Mouse (Mus musculus) CH12.LX (cell line): ENCODE data around the gene March9. TPM values are rescaled to one million over a fixed set of nuclear protein-coding genes. Genes with fewer than 3 reads are reported as not detected.

Experiments used
- DNase-seq: peaks from one replicate; pipeline ENCODE4 v3.0.0-alpha.2; 2013; ENCODE audit errors: extremely low read depth
- H3K27ac ChIP-seq: 2 replicates; pipeline ENCODE4 v1.5.1; 2012; ENCODE audit warnings: low read depth, mild to moderate bottlenecking, control low read depth, moderate library complexity; ENCODE audit not compliant: insufficient read depth
- H3K27me3 ChIP-seq: replicated peaks from 2 replicates; pipeline ENCODE3; 2012; ENCODE audit warnings: inconsistent platforms
- H3K36me3 ChIP-seq, 2 experiments: replicated peaks in 1 of 2; 2 replicates each; pipeline versions ENCODE3 to v1.6.1; 2012; ENCODE audit warnings: inconsistent platforms in 1 of 2, low read length in 1 of 2, mild to moderate bottlenecking in 1 of 2, mixed read lengths in 1 of 2, moderate library complexity in 1 of 2; ENCODE audit not compliant: control insufficient read depth in 1 of 2, insufficient read depth in 1 of 2
- H3K4me1 ChIP-seq, 2 experiments: 2 replicates each; pipeline ENCODE4 v1.6.1; 2012; ENCODE audit warnings: inconsistent platforms in 1 of 2, moderate library complexity in 1 of 2; ENCODE audit not compliant: insufficient read depth in 2 of 2, control insufficient read depth in 1 of 2
- H3K4me2 ChIP-seq: 2 replicates; pipeline ENCODE4 v1.6.1; 2012; ENCODE audit warnings: low read depth, mild to moderate bottlenecking, control low read depth; ENCODE audit not compliant: poor library complexity, insufficient read depth, severe bottlenecking
- H3K4me3 ChIP-seq, 3 experiments: fragments of 150-350 bp in 1 of 3; sonication (generic) in 1 of 3; replicated peaks in 1 of 3; 2 replicates each; pipeline versions ENCODE3 to v1.5.1; 2011 to 2012; ENCODE audit warnings: low read depth in 2 of 3, low read length in 2 of 3, mild to moderate bottlenecking in 2 of 3, moderate library complexity in 2 of 3, control low read depth in 1 of 3, improper control_type of control experiment in 1 of 3, inconsistent platforms in 1 of 3, mixed read lengths in 1 of 3; ENCODE audit not compliant: poor library complexity in 1 of 3
- H3K79me2 ChIP-seq: replicated peaks from 2 replicates; pipeline ENCODE4 v1.6.1; 2012; ENCODE audit warnings: mild to moderate bottlenecking, moderate library complexity; ENCODE audit not compliant: control insufficient read depth, poor library complexity, insufficient read depth, severe bottlenecking; ENCODE audit errors: extremely low read depth
- H3K9ac ChIP-seq: 2 replicates; pipeline ENCODE4 v1.6.1; 2012; ENCODE audit warnings: low read depth, mild to moderate bottlenecking, control low read depth, moderate library complexity; ENCODE audit not compliant: insufficient read depth
- H3K9me3 ChIP-seq: replicated peaks from 2 replicates; pipeline ENCODE3; 2012; ENCODE audit warnings: low read length, inconsistent platforms, mixed read lengths
- BHLHE40 ChIP-seq: IDR thresholded peaks from 2 replicates; pipeline ENCODE4 v1.6.1; 2011; ENCODE audit warnings: mild to moderate bottlenecking, low read depth, low read length, improper control_type of control experiment
- ELF1 ChIP-seq: IDR thresholded peaks from 2 replicates; pipeline ENCODE4 v1.6.1; 2014; ENCODE audit warnings: low read depth, mild to moderate bottlenecking, inconsistent platforms, low read length, improper control_type of control experiment
- HCFC1 ChIP-seq: IDR thresholded peaks from 2 replicates; pipeline ENCODE4 v1.6.1; 2012; ENCODE audit warnings: low read depth, mild to moderate bottlenecking, inconsistent platforms, low read length, improper control_type of control experiment
- IRF4 ChIP-seq: IDR thresholded peaks from 2 replicates; pipeline ENCODE4 v1.6.1; 2014; ENCODE audit warnings: low read depth, mild to moderate bottlenecking, inconsistent platforms, low read length, improper control_type of control experiment
- JUN ChIP-seq: IDR thresholded peaks from 2 replicates; pipeline ENCODE4 v1.6.1; 2011; ENCODE audit warnings: low read depth, mild to moderate bottlenecking, low read length, improper control_type of control experiment, moderate library complexity; ENCODE audit not compliant: insufficient read depth
- KAT2A ChIP-seq: IDR thresholded peaks from 2 replicates; pipeline ENCODE4 v1.6.1; 2012; ENCODE audit warnings: low read length, improper control_type of control experiment, inconsistent platforms; ENCODE audit not compliant: insufficient replicate concordance
- MAX ChIP-seq: IDR thresholded peaks from 2 replicates; pipeline ENCODE4 v1.6.1; 2011; ENCODE audit warnings: low read length, improper control_type of control experiment
- MXI1 ChIP-seq: IDR thresholded peaks from 2 replicates; pipeline ENCODE4 v1.6.1; 2011; ENCODE audit warnings: mild to moderate bottlenecking, low read depth, low read length, improper control_type of control experiment
- MYC ChIP-seq: IDR thresholded peaks from 2 replicates; pipeline ENCODE4 v1.6.1; 2011; ENCODE audit warnings: low read depth, mild to moderate bottlenecking, improper control_type of control experiment, low read length
- NRF1 ChIP-seq: IDR thresholded peaks from 2 replicates; pipeline ENCODE4 v1.6.1; 2014; ENCODE audit warnings: low read depth, mild to moderate bottlenecking, inconsistent platforms, low read length, improper control_type of control experiment, moderate library complexity
- PAX5 ChIP-seq: IDR thresholded peaks from 2 replicates; pipeline ENCODE4 v1.6.1; 2012; ENCODE audit warnings: low read length, inconsistent platforms, mixed read lengths
- POLR2A ChIP-seq: IDR thresholded peaks from 2 replicates; pipeline ENCODE4 v1.6.1; 2011; ENCODE audit warnings: low read depth, mild to moderate bottlenecking, improper control_type of control experiment, low read length
- POLR2AphosphoS2 ChIP-seq: IDR thresholded peaks from 2 replicates; pipeline ENCODE4 v1.6.1; 2011; ENCODE audit warnings: low read depth, low read length, improper control_type of control experiment
- SIN3A ChIP-seq: IDR thresholded peaks from 2 replicates; pipeline ENCODE4 v1.6.1; 2012; ENCODE audit warnings: low read length, improper control_type of control experiment, inconsistent platforms
- TBP ChIP-seq: conservative IDR thresholded peaks from 2 replicates; pipeline ENCODE4 v1.6.1; 2011; ENCODE audit warnings: low read depth, low read length, improper control_type of control experiment
- TCF12 ChIP-seq: IDR thresholded peaks from 2 replicates; pipeline ENCODE4 v1.6.1; 2014; ENCODE audit warnings: low read depth, mild to moderate bottlenecking, inconsistent platforms, low read length, improper control_type of control experiment
- UBTF ChIP-seq: IDR thresholded peaks from 2 replicates; pipeline ENCODE4 v1.6.1; 2012; ENCODE audit warnings: low read depth, mild to moderate bottlenecking, inconsistent platforms, low read length, improper control_type of control experiment, moderate library complexity
- USF1 ChIP-seq: IDR thresholded peaks from 2 replicates; pipeline ENCODE4 v1.6.1; 2014; ENCODE audit warnings: low read depth, mild to moderate bottlenecking, inconsistent platforms, low read length, improper control_type of control experiment
- ZKSCAN1 ChIP-seq: IDR thresholded peaks from 2 replicates; pipeline ENCODE4 v1.6.1; 2012; ENCODE audit warnings: low read depth, inconsistent platforms, low read length, improper control_type of control experiment, borderline replicate concordance
- dilution Hi-C: fragments of 300-500 bp; cut with MboI; formaldehyde crosslinking; loops from 2 replicates; pipeline ENCODE4 v1.14.3; 2020; ENCODE audit warnings: low sequenced_read_pairs; ENCODE audit not compliant: extremely low pct_unique_long_range_greater_than_20kb, extremely low pct_ligation_motif_present
- in situ Hi-C: fragments of 300-500 bp; cut with MboI; formaldehyde crosslinking; loops from 3 replicates; pipeline ENCODE4 v1.14.3; 2019; ENCODE audit warnings: low sequenced_read_pairs, low pct_ligation_motif_present, low pct_unique_long_range_greater_than_20kb, mixed read lengths
- polyA plus RNA-seq: library from polyadenylated mRNA; unstranded; fragments of >175 nt; gene quantifications from 2 replicates; pipeline ENCODE4 v1.2.1, GENCODE M21; 2012; ENCODE audit warnings: low read depth; ENCODE audit not compliant: insufficient read length
- total RNA-seq, 2 experiments: library from RNA; depleted of rRNA; stranded (reverse); fragments of 300-350 nt in 1 of 2; fragments of >200 nt in 1 of 2; gene quantifications; 2 replicates each; pipeline ENCODE4 v1.2.3; 2012 to 2014

March9 gene
- total and polyA plus RNA-seq, 3 experiments, result 0.68 to 3.4 (median 1.0) TPM

DNA sequence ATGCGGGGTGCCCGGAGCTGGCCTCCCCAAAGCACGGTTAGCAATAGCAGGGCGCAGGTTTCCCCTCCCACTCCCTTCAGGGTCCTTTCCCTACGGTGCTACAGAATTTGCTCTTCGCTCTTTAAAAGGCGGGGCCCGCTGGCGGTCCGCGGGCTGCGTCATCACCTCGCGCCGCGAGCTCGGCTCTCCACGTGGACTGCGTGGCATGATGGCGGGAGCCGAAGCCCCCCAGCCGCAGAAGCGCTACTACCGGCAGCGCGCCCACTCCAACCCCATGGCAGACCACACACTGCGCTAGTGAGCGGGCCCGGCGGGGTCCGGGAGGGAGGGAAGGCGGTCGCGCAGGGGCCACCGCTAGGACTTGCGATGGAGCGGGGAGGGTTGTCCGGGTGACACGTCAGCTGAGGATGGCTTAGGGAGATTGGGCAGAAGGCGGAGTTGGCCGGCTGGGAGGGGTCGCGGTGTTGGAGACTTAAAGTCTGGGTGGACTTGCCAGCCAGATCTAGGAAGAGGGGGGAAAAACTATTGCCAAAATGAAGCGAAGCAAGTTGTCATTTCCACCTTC lies 18.1 kb downstream of the March9 start:
- TF ChIP-seq MYC (peak; percentile 98), KAT2A (peak; percentile 55; the same call in 1 of the 2 replicates), UBTF (no peak), NRF1 (0 out of 2 replicates have a peak, but pooled peaks have one; percentile 36), MAX (peak; percentile 99), ELF1 (no peak), TBP (0 out of 2 replicates have a peak, but pooled peaks have one; percentile 17), HCFC1 (peak; percentile 88), PAX5 (no peak), SIN3A (peak; percentile 99), POLR2AphosphoS2 (no peak), JUN (no peak), TCF12 (peak; percentile 84), MXI1 (peak; percentile 100), USF1 (peak; percentile 63), IRF4 (0 out of 2 replicates have a peak, but pooled peaks have one; percentile 26), POLR2A (peak; percentile 65; the same call in 1 of the 2 replicates)
- TF ChIP-seq, all 38 proteins: peak for 12
- H3K27me3 ChIP-seq, result no peaks in the 10 kb centered on the region
- peaks cover 16 to 51% of the 10 kb centered on the region in 2 experiments for H3K36me3 ChIP-seq
- dilution Hi-C loops, result no loop called here
- H3K4me2 ChIP-seq, result peak overlapping the region; percentile 94
- peak overlapping the region; percentile 63 for H3K27ac ChIP-seq
- in situ Hi-C loops, result no loop called here
- no peaks in the 10 kb centered on the region for H3K9me3 ChIP-seq
- H3K9ac ChIP-seq, result peak overlapping the region; percentile 45
- peak; percentile 87 for DNase-seq
- H3K4me3 ChIP-seq, result peak overlapping the region; percentile 74 to 97 (median 91)
- peaks cover 5% of the 10 kb centered on the region; the same call in 1 of the 2 replicates for H3K79me2 ChIP-seq
- peaks cover 14 to 39% of the 10 kb centered on the region in 2 experiments for H3K4me1 ChIP-seq

DNA sequence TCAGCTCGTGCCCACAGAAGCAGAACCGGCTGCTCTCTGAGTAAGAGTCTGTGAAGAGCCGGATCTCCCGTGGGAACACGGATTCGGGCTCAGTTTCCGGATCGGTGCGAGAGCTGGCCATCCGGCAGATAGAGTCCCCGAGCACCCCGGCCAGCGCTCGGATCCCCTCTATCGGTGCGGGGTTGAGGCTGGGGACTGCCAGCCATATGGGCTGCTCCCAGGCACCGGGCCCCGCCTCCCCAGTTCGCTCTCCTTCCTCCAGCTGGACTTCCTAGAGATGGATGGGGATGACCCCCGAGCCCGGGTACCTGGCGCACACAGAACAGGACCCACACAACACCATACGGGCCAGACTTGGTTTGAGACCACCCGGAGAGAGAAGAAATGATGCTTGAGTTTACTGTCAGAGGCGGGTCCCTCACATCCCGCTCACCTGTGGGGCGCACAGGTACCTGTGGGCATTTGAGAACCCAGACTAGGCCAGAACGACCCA lies 18.7 kb downstream of the March9 start, which contains the start of the genes Mettl1 and Eef1akmt3:
TSS of gene Mettl1 (plus strand) at position 141 of the 493 bp plus-strand sequence.
TSS of gene Eef1akmt3 (minus strand) at position 240 of the 493 bp plus-strand sequence.
- dilution Hi-C loops (no loop called here), in situ Hi-C loops (no loop called here)
- peak; percentile 2; the same call in 1 of the 2 replicates for TF ChIP-seq SIN3A
- no peak for TF ChIP-seq ZKSCAN1
- TF ChIP-seq BHLHE40, result 0 out of 2 replicates have a peak, but pooled peaks have one; percentile 26
- H3K9ac ChIP-seq, result peak within 1 kb of the TSS; percentile 45
- H3K4me1 ChIP-seq, result peaks cover 14 to 34% of the 10 kb centered on the region in 2 experiments
- no peaks in the 10 kb centered on the region for H3K9me3 ChIP-seq
- peaks cover 16 to 47% of the 10 kb centered on the region in 2 experiments for H3K36me3 ChIP-seq
- H3K4me3 ChIP-seq, result peak within 1 kb of the TSS; percentile 74 to 97 (median 91)
- H3K79me2 ChIP-seq, result peaks cover 5% of the 10 kb centered on the region; the same call in 1 of the 2 replicates
- DNase-seq, result no peak
- H3K27ac ChIP-seq, result peak within 1 kb of the TSS; percentile 63
- H3K4me2 ChIP-seq, result peak within 1 kb of the TSS; percentile 94
- H3K27me3 ChIP-seq, result no peaks in the 10 kb centered on the region
